Mouse (Mus musculus): ENCODE measurements around the gene Plxna2. TPM values are rescaled to one million over a fixed set of nuclear protein-coding genes. Genes with fewer than 3 reads are reported as not detected.
A peak's percentile ranks its signal among the peaks of the same experiment; 100 is the strongest.

The Plxna2 gene
- total and polyA plus RNA-seq, 2 experiments from 2014 or later = 9.9 to 43.6 TPM

DNA sequence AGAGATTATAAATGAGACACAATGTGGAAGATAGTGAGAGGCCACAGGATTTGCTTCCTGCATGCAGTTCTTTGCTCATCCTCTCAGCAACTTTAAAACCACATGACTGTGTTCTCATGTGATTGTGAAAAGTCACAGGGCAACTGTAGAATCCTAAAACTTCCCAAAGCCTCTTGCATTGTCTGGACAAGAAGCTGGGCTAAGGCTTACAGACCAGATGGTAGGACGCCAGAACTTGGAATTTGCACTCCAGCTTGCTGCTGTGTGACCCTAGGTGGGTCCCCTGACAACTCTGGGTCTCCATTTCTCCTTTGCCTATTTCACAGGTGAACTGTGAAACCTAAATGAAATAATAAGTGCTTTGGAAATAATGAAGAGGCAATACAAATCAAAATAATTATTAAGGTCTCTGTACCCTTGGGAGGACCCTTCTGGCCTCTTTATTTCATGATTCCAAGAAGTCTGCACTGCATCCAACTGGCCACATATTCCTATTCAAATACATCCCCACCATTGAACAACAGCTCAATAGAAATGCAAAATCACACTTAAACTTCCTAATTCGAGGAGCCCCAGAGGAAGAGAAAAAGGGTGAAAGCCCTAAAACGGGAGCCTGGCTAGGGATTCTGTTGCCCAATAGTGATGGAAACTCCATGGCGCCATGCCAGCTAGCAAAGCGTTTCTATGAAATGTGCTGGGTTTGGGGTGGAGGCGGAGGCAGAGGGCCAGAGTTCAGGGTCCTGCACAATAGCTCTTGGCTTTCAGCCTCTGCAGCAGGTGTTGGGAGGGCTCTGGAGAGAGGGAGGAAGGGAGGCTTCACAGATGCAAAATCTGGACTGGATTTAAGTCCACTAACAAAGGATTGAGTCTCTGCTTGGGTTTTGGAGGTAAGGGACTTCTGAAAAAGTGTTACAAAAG is 128.6 kb downstream of the Plxna2 start:
- no peak for TF ChIP-seq CTCF (IDR thresholded peaks at IDR 0.05)
- Histone ChIP-seq H3K27ac (ENCODE audit: low read depth, low read length) (no peak overlapping the region), H3K36me3 (ENCODE audit: insufficient read depth, low read length) (0 out of 2 replicates have a peak, but pooled peaks cover 3% of the 10 kb centered on the region), H3K4me3 (ENCODE audit: low read depth, low read length) (no peak overlapping the region), H3K9ac (replicated peaks; ENCODE audit: low read length, poor library complexity, severe bottlenecking) (no peak overlapping the region), H3K9me3 (ENCODE audit: low read length) (no peaks in the 10 kb centered on the region), H3K4me1 (ENCODE audit: insufficient read depth, low read length) (no peaks in the 10 kb centered on the region), H3K4me2 (ENCODE audit: low read depth, low read length, poor library complexity, severe bottlenecking) (no peak overlapping the region), H3K27me3 (ENCODE audit: insufficient read depth, low read length) (no peaks in the 10 kb centered on the region)
- ATAC-seq (ENCODE audit: low FRiP score) = 0 out of 2 replicates have a peak, but pooled peaks have one; percentile 52
- 24% methylated on average over 6 of the region's 6 CpGs for WGBS
- peak; percentile 90 for DNase-seq (ENCODE audit: low spot score)

DNA sequence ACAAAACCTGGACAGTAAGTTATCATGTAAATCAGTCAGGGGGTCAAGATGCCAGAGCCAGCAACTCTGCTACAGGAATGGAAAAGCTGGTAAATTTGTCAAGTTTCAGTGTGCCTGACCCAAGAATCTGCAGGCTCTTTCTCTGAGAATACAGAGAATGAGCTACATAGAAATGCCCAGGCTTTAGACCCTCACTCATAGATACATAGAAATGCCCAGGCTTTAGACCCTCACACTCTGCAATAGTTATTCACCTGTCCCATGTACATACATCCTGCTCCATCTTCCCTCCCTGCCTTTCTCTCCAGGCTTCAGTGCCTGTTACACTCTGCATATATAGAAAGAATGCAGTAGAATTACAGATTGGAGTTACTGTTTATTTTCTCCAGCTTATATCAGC is 129.2 kb downstream of the Plxna2 start:
- Histone ChIP-seq H3K27me3 (ENCODE audit: insufficient read depth, low read length) (no peaks in the 10 kb centered on the region), H3K36me3 (ENCODE audit: insufficient read depth, low read length) (peaks cover 3% of the 10 kb centered on the region; the same call in 1 of the 2 replicates), H3K9ac (replicated peaks; ENCODE audit: low read length, poor library complexity, severe bottlenecking) (no peak overlapping the region), H3K4me1 (ENCODE audit: insufficient read depth, low read length) (no peaks in the 10 kb centered on the region), H3K27ac (ENCODE audit: low read depth, low read length) (no peak overlapping the region), H3K4me3 (ENCODE audit: low read depth, low read length) (no peak overlapping the region), H3K4me2 (ENCODE audit: low read depth, low read length, poor library complexity, severe bottlenecking) (no peak overlapping the region), H3K9me3 (ENCODE audit: low read length) (no peaks in the 10 kb centered on the region)
- TF ChIP-seq CTCF (IDR thresholded peaks at IDR 0.05) = no peak
- DNase-seq (ENCODE audit: low spot score) (no peak), ATAC-seq (ENCODE audit: low FRiP score) (no peak)

DNA sequence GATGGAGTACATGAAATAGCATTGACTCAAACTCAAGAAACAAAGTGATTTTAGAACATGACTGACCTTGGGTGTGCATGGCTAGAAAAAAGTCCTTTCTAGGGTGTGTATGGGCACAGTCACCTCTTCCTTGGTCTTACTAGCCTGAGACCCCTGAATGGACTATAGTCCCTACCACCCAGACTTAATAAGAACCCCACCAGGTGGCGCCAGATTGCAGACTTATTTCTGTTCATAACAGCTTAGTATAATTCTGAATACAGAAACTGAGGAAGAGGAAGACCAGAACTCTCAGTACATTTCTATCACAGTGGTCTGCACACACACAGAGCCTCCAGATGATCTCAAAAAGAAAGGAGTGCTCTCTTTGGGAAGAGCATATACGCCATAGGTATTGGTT is 135.2 kb downstream of the Plxna2 start:
- WGBS = 50% methylated on average over 2 of the region's 2 CpGs
- Histone ChIP-seq H3K4me3 (ENCODE audit: low read depth, low read length) (no peak overlapping the region), H3K4me2 (ENCODE audit: low read depth, low read length, poor library complexity, severe bottlenecking) (no peak overlapping the region), H3K9ac (replicated peaks; ENCODE audit: low read length, poor library complexity, severe bottlenecking) (no peak overlapping the region), H3K27me3 (ENCODE audit: insufficient read depth, low read length) (no peaks in the 10 kb centered on the region), H3K4me1 (ENCODE audit: insufficient read depth, low read length) (no peaks in the 10 kb centered on the region), H3K9me3 (ENCODE audit: low read length) (no peaks in the 10 kb centered on the region), H3K36me3 (ENCODE audit: insufficient read depth, low read length) (peaks cover 10% of the 10 kb centered on the region; the same call in 1 of the 2 replicates), H3K27ac (ENCODE audit: low read depth, low read length) (no peak overlapping the region)
- peak; percentile 74 for DNase-seq (ENCODE audit: low spot score)
- no peak for ATAC-seq (ENCODE audit: low FRiP score)
- peak; percentile 70 for TF ChIP-seq CTCF (IDR thresholded peaks at IDR 0.05)

DNA sequence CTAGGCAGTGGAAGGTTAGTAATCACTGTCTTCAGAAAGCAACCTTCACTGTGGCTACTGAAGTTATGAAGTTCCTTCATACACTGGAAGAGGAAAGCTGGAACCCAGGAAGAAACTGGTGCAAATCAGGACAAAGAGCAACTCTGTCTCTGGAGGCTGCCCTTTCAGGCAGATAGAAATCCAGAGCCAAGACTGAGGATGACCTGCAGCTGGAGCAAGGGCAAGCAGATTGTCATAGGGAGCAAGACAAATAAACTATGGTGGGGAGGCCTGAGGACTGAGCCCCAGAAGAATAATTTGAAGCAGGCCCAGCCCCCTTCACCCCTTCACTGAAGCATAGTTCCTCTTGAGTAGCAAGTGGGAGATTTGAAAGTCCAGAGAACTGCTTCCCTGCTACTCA is 138.0 kb downstream of the Plxna2 start:
- TF ChIP-seq CTCF (IDR thresholded peaks at IDR 0.05) = no peak
- no peaks in the 10 kb centered on the region for H3K27me3 ChIP-seq (ENCODE audit: insufficient read depth, low read length)
- ATAC-seq (ENCODE audit: low FRiP score) = no peak
- H3K9me3 ChIP-seq (ENCODE audit: low read length) = no peaks in the 10 kb centered on the region
- no peak overlapping the region for H3K27ac ChIP-seq (ENCODE audit: low read depth, low read length)
- no peak overlapping the region for H3K9ac ChIP-seq (replicated peaks; ENCODE audit: low read length, poor library complexity, severe bottlenecking)
- H3K4me1 ChIP-seq (ENCODE audit: insufficient read depth, low read length) = no peaks in the 10 kb centered on the region
- no peak for DNase-seq (ENCODE audit: low spot score)
- no peak overlapping the region for H3K4me2 ChIP-seq (ENCODE audit: low read depth, low read length, poor library complexity, severe bottlenecking)
- H3K36me3 ChIP-seq (ENCODE audit: insufficient read depth, low read length) = peaks cover 7% of the 10 kb centered on the region; the same call in 1 of the 2 replicates
- H3K4me3 ChIP-seq (ENCODE audit: low read depth, low read length) = no peak overlapping the region

DNA sequence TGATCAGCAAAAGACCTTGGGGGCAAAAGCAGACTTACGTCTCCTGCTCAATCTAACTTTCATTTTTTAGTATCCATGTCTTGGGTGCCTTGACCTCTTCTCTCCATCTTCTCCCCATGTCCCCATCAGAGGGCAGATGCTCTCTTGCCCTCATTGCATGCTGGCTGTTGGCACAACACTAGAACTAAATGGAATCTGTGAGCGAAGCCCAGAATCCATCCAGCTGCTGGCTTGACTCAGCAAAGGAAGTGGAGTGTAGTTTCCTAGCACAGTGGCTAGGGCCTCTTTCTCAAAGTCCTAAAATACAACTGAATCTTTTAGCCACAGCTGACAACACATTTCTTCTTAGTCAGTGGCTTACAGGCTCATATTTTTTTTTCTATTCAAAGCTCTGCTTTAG is 138.4 kb downstream of the Plxna2 start:
- peaks cover 7% of the 10 kb centered on the region; the same call in 1 of the 2 replicates for H3K36me3 ChIP-seq (ENCODE audit: insufficient read depth, low read length)
- H3K4me2 ChIP-seq (ENCODE audit: low read depth, low read length, poor library complexity, severe bottlenecking) = no peak overlapping the region
- ATAC-seq (ENCODE audit: low FRiP score) (no peak), DNase-seq (ENCODE audit: low spot score) (no peak)
- no peak overlapping the region for H3K4me3 ChIP-seq (ENCODE audit: low read depth, low read length)
- H3K9ac ChIP-seq (replicated peaks; ENCODE audit: low read length, poor library complexity, severe bottlenecking) = no peak overlapping the region
- no peaks in the 10 kb centered on the region for H3K27me3 ChIP-seq (ENCODE audit: insufficient read depth, low read length)
- H3K9me3 ChIP-seq (ENCODE audit: low read length) = no peaks in the 10 kb centered on the region
- 72% methylated on average over 2 of the region's 2 CpGs for WGBS
- TF ChIP-seq CTCF (IDR thresholded peaks at IDR 0.05) = no peak
- H3K4me1 ChIP-seq (ENCODE audit: insufficient read depth, low read length) = no peaks in the 10 kb centered on the region
- no peak overlapping the region for H3K27ac ChIP-seq (ENCODE audit: low read depth, low read length)

DNA sequence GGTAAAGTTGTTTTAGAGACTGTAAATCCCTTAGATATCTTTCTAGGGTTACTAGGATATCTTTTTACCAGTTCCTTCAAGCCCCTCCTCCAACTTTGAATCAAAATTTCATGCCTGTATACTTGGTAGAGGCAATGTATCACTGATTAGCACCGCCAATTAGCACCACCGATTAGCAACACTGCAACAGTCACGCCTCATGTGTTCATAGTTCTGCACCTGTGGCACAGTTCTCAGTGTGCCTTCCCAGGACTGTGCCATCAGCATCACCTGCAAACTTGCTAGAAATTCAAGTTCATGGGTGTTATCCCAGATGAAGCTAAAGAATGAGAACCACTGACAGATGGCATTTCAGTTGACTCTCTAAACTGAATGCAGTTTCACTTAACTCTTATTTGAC is 138.8 kb downstream of the Plxna2 start:
- no peaks in the 10 kb centered on the region for H3K9me3 ChIP-seq (ENCODE audit: low read length)
- peaks cover 7% of the 10 kb centered on the region; the same call in 1 of the 2 replicates for H3K36me3 ChIP-seq (ENCODE audit: insufficient read depth, low read length)
- no peak for TF ChIP-seq CTCF (IDR thresholded peaks at IDR 0.05)
- no peaks in the 10 kb centered on the region for H3K4me1 ChIP-seq (ENCODE audit: insufficient read depth, low read length)
- ATAC-seq (ENCODE audit: low FRiP score) (no peak), DNase-seq (ENCODE audit: low spot score) (no peak)
- WGBS = 73% methylated on average over 3 of the region's 3 CpGs
- no peak overlapping the region for H3K27ac ChIP-seq (ENCODE audit: low read depth, low read length)
- H3K27me3 ChIP-seq (ENCODE audit: insufficient read depth, low read length) = no peaks in the 10 kb centered on the region
- no peak overlapping the region for H3K9ac ChIP-seq (replicated peaks; ENCODE audit: low read length, poor library complexity, severe bottlenecking)
- H3K4me3 ChIP-seq (ENCODE audit: low read depth, low read length) = no peak overlapping the region
- H3K4me2 ChIP-seq (ENCODE audit: low read depth, low read length, poor library complexity, severe bottlenecking) = no peak overlapping the region
